Mouse (Mus musculus) neural tube, embryonic 11.5 days (tissue): ENCODE measurements around the gene Pank2. TPM values are rescaled to one million over a fixed set of nuclear protein-coding genes. Genes with fewer than 3 reads are reported as not detected.

Experiments used
- ATAC-seq: fragments of 200-750 bp; cut with Nextera tagmentation; 2 replicates; pipeline ENCODE4 v1.8.0; 2017; ENCODE audit warnings: moderate number of reproducible peaks, mild to moderate bottlenecking, moderate TSS enrichment, moderate library complexity; ENCODE audit not compliant: insufficient read depth, low FRiP score, low TSS enrichment
- DNase-seq: peaks from one replicate; pipeline ENCODE4 v3.0.0-alpha.2; 2015; ENCODE audit warnings: low spot score
- H3K27ac ChIP-seq: fragments of 300-500 bp; sonication (generic); 2 replicates; pipeline ENCODE4 v1.5.1; 2014; ENCODE audit warnings: low read depth, mild to moderate bottlenecking, low read length
- H3K27me3 ChIP-seq: fragments of 300-500 bp; sonication (generic); 2 replicates; pipeline ENCODE4 v1.6.1; 2014; ENCODE audit warnings: mild to moderate bottlenecking, low read length, mixed read lengths; ENCODE audit not compliant: control insufficient read depth, insufficient read depth
- H3K36me3 ChIP-seq: fragments of 300-500 bp; sonication (generic); 2 replicates; pipeline ENCODE4 v1.6.1; 2014; ENCODE audit warnings: mild to moderate bottlenecking, low read length, moderate library complexity, mixed read lengths; ENCODE audit not compliant: control insufficient read depth, insufficient read depth
- H3K4me1 ChIP-seq: fragments of 300-500 bp; sonication (generic); 2 replicates; pipeline ENCODE4 v1.6.1; 2014; ENCODE audit warnings: low read length, mixed read lengths; ENCODE audit not compliant: control insufficient read depth, insufficient read depth
- H3K4me2 ChIP-seq: fragments of 300-500 bp; sonication (generic); 2 replicates; pipeline ENCODE4 v1.6.1; 2014; ENCODE audit warnings: low read depth, mild to moderate bottlenecking, moderate library complexity
- H3K4me3 ChIP-seq: fragments of 300-500 bp; sonication (generic); 2 replicates; pipeline ENCODE4 v1.5.1; 2014; ENCODE audit warnings: low read depth, low read length
- H3K9ac ChIP-seq: fragments of 300-500 bp; sonication (generic); 2 replicates; pipeline ENCODE4 v1.6.1; 2014; ENCODE audit warnings: mild to moderate bottlenecking, low read length
- H3K9me3 ChIP-seq: fragments of 300-500 bp; sonication (generic); 2 replicates; pipeline ENCODE4 v1.6.1; 2016; ENCODE audit warnings: low read length; ENCODE audit not compliant: control insufficient read depth
- WGBS: fragments of 180-500 bp; shearing (Covaris S2); extraction: QIAGEN DNeasy Blood & Tissue Kit; methylation state at CpG from one replicate; pipeline ENCODE4 v1.1.7; 2014; 5-methylcytosine and 5-hydroxymethylcytosine counted together
- polyA plus RNA-seq: library from polyadenylated mRNA; unstranded; fragments of >200 nt; fragmentation: Nextera tagmentation; extraction: Ambion mirVana; gene quantifications from 2 replicates; pipeline ENCODE4 v1.2.1, GENCODE M21; 2014

The Pank2 gene
- polyA plus RNA-seq, 1 experiment from 2014 or later = 58.2 TPM

DNA sequence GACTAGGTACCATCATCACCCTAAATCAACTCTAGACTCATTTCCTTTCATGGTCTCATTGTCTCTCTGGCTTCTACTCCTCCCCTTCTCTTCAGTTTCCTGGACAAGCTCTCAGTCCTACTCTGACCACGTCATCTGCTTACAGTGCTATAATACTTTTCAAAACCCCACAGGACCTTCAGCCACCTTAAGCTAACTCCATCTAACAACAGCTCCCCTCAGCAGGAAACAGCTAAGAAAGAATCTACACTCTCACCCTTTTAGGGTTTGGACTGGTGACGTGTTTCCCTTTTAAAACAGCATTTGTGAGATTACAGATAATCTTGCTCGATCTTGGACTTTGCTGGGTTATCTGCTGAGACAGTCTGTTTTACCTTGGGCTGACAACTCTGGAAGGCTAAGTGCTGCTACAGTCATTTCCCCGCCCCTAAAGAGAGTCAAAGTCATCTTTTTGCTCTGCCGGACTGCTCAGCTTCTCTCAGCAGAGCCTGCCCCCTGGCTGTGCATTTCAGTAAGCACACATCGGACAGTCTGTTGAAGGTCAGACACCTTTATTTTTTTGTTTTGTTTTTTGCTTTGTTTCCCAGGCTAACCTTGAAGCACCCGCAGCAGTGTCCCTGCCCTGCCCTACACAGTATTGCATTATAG lies 8.5 kb upstream of the Pank2 start:
- DNase-seq (peak; percentile 65), ATAC-seq (peak; percentile 81)
- Histone ChIP-seq H3K4me1 (no peaks in the 10 kb centered on the region), H3K4me2 (no peak overlapping the region), H3K9me3 (no peaks in the 10 kb centered on the region), H3K9ac (no peak overlapping the region), H3K27ac (no peak overlapping the region), H3K36me3 (no peaks in the 10 kb centered on the region), H3K4me3 (no peak overlapping the region), H3K27me3 (no peaks in the 10 kb centered on the region)
- 25% methylated on average over 7 of the region's 7 CpGs for WGBS

DNA sequence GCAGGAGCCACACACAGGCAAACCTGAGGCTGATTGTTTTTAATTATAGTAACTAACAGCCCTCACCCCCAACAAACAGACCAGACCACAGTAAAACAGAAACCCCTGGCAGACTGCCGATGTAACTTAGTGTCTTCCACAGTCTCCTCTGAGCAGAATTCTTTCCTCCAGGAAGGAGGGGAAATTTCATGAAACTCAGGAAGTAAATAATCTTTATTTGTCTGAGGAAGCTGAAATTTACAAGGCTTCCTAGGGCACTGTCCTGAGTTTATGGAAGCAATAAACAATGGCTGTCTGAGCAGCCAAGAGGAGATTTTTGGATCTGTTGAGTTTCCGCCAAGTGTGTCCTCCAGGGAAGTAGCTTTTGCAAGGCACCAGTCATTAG lies 8.0 kb upstream of the Pank2 start:
- Histone ChIP-seq H3K27me3 (no peaks in the 10 kb centered on the region), H3K4me1 (no peaks in the 10 kb centered on the region), H3K9me3 (no peaks in the 10 kb centered on the region), H3K4me3 (no peak overlapping the region), H3K9ac (no peak overlapping the region), H3K4me2 (no peak overlapping the region), H3K27ac (no peak overlapping the region), H3K36me3 (no peaks in the 10 kb centered on the region)
- 71% methylated on average over 2 of the region's 2 CpGs for WGBS
- no peak for ATAC-seq
- no peak for DNase-seq

- H3K27me3 ChIP-seq = no peaks in the 10 kb centered on the region
- H3K9me3 ChIP-seq = no peaks in the 10 kb centered on the region
- H3K9ac ChIP-seq = no peak overlapping the region
- 64% methylated on average over 3 of the region's 3 CpGs for WGBS
- no peak overlapping the region for H3K4me2 ChIP-seq
- DNase-seq (no peak), ATAC-seq (no peak)
- H3K4me1 ChIP-seq = no peaks in the 10 kb centered on the region
- no peaks in the 10 kb centered on the region for H3K36me3 ChIP-seq
- H3K4me3 ChIP-seq = no peak overlapping the region
- no peak overlapping the region for H3K27ac ChIP-seq
Measured at GRCm38 (mm10) chr2:131255738-131256137, 6.6 kb upstream of the Pank2 start.

DNA sequence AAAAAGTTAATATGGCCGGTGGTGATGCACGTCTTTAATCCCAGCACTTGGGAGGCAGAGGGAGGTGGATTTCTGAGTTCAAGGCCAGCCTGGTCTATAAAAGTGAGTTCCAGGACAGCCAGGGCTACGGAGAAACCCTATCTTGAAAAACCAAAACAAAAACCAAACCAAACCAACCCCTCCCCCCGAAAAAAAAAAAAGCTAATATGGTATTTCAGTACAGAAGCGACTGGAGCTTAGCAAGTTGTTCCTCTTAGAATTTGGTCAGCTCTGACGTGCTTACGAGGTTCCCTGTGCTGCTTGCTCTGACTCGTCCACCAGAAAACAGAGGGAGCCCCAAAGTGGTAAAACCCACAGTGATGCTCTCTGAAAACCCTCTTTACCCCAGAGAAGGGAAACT lies 3.6 kb upstream of the Pank2 start:
- Histone ChIP-seq H3K27me3 (no peaks in the 10 kb centered on the region), H3K4me1 (peaks cover 7% of the 10 kb centered on the region; the same call in 1 of the 2 replicates), H3K4me2 (no peak overlapping the region), H3K27ac (no peak overlapping the region), H3K9ac (no peak overlapping the region), H3K9me3 (no peaks in the 10 kb centered on the region), H3K4me3 (no peak overlapping the region), H3K36me3 (no peaks in the 10 kb centered on the region)
- 84% methylated on average over 8 of the region's 8 CpGs for WGBS
- no peak for ATAC-seq
- no peak for DNase-seq

DNA sequence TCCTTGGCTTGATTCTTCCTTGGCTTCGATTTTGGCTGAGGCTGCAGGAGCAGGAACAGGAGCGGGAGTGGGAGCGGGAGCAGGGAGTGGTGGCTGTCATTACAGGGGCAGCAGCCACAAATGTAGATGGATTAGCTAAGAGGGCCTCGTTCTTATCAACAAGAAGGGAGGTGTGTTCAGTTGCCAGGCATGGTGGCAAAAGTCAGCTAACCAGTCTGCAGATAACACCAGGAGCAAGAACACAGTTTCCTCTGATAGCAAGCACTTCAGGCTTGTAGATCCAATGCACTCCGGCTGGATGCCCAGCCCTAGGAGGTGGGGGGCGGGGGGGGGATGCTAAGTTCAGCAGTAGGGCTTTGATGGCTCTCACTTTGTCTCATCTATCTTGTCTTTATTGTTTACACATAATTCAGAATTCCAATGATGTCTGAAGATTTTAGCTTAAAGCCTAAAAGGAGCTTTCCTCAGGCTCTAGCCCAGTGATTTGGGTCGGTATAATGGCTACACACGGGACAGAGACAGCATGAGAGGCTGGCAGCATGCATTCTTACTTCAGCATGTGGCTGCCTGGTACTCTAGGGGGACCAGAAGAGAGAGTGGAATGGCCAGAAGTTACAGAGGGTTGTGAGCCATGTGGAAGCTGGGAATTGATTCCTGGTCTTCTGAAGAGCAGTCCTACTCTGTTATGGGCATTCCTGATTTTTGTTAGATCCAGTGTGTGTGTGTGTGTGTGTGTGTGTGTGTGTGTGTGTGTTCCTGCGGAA lies 1.6 kb upstream of the Pank2 start:
- Histone ChIP-seq H3K9me3 (no peaks in the 10 kb centered on the region), H3K27ac (no peak overlapping the region), H3K4me2 (no peak overlapping the region; the same call in 1 of the 2 replicates), H3K4me3 (no peak overlapping the region), H3K9ac (no peak overlapping the region; the same call in 1 of the 2 replicates), H3K36me3 (no peaks in the 10 kb centered on the region), H3K27me3 (no peaks in the 10 kb centered on the region), H3K4me1 (peaks cover 14% of the 10 kb centered on the region)
- DNase-seq = no peak
- 69% methylated on average over 9 of the region's 9 CpGs for WGBS
- ATAC-seq = no peak

GRCm38 (mm10) chr2:131261481-131262212 lies 648 bp upstream of the Pank2 start:
- DNase-seq = no peak

DNA sequence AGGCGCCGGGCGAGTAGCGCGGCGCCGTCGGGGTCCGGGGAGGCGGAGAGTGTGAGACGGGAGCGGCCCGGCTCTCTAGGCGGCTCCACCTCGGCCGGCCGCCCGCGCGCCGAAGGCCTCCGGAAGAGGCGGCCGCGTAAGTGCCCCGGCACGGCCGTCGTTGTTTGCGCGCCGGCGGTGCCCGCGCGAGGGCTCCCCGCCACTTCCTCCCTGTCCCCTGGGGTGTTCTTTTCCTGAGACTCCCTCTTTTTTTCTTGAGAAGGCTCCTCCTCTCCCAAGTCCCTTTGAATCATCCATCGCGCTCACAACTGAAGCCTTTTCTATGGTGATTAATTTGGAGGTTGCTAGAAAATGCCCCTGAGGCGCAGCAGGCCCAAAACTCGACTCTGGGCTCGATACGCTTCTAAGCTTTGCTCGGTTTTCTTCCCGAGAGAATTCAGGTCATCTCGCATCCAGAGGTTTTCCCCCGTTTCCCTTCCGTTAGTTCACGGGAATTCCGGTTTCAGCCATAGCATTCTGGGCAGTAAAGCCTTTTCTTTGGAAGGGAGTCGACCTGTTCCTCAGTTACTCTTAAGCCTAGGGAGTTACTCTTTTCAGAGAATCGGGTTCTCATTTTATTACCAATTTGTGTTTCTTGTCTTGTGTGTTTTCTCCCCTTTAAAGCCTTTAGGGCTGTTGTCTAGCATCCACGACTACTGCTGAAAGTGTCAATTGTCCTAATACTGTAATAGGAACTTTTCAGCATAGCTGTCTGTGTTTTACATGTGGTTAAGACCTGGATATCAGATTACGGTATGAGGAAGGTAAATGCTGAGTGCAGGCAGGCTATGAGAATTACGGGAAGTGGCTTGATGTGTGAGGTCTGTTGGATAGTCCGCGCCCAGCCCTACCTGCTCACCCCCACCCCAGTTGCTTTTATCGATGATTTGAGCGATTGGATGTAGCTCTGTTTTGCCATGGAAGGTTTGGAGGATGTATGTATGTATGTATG lies 680 bp downstream of the Pank2 start:
- ATAC-seq (peak; percentile 62), DNase-seq (no peak)
- Histone ChIP-seq H3K27ac (peak overlapping the region; percentile 99), H3K27me3 (no peaks in the 10 kb centered on the region), H3K4me1 (peaks cover 14% of the 10 kb centered on the region), H3K9me3 (no peaks in the 10 kb centered on the region), H3K4me2 (peak overlapping the region; percentile 53), H3K9ac (peak overlapping the region; percentile 96), H3K36me3 (no peaks in the 10 kb centered on the region), H3K4me3 (peak overlapping the region; percentile 90)
- WGBS = under 1% methylated on average over 35 of the region's 59 CpGs

More at GRCm38 (mm10) chr2:131261481-131262212, 648 bp upstream of the Pank2 start:
- peak; percentile 79 for ATAC-seq
- peaks cover 14% of the 10 kb centered on the region for H3K4me1 ChIP-seq
- 9% methylated on average over 10 of the region's 10 CpGs for WGBS
- H3K9me3 ChIP-seq = no peaks in the 10 kb centered on the region
- no peaks in the 10 kb centered on the region for H3K36me3 ChIP-seq
- peak overlapping the region; percentile 90 for H3K4me3 ChIP-seq
- H3K4me2 ChIP-seq = peak overlapping the region; percentile 67
- peak overlapping the region; percentile 96 for H3K9ac ChIP-seq
- no peaks in the 10 kb centered on the region for H3K27me3 ChIP-seq
- H3K27ac ChIP-seq = peak overlapping the region; percentile 99

DNA sequence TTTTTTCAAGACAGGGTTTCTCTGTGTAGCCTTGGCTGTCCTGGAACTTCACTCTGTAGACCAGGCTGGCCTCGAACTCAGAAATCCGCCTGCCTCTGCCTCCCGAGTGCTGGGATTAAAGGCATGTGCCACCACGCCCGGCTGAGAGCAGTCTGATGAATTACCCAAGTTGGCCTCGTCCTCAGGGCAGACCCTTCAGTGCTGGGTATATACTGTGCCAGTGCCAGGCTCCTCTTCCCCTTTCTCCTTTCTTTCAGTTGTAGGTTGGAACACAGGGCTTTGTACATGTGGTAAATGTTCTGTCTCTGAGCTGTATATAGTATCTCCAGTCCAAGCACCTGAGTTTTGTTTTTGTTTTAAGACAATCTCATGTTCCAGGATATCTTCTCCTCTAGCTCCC lies 1.7 kb downstream of the Pank2 start:
- no peak overlapping the region for H3K27ac ChIP-seq
- DNase-seq (no peak), ATAC-seq (no peak)
- no peaks in the 10 kb centered on the region for H3K9me3 ChIP-seq
- no peak overlapping the region for H3K9ac ChIP-seq
- peaks cover 14% of the 10 kb centered on the region for H3K4me1 ChIP-seq
- WGBS = 79% methylated on average over 6 of the region's 6 CpGs
- H3K4me2 ChIP-seq = peak overlapping the region; percentile 53
- H3K4me3 ChIP-seq = peak overlapping the region; percentile 90; the same call in 1 of the 2 replicates
- H3K27me3 ChIP-seq = no peaks in the 10 kb centered on the region
- no peaks in the 10 kb centered on the region for H3K36me3 ChIP-seq
